Mouse (Mus musculus) ES-Bruce4 (cell line): ENCODE measurements around the gene Fjx1. TPM values are rescaled to one million over a fixed set of nuclear protein-coding genes. Genes with fewer than 3 reads are reported as not detected.

Experiments used
- H3K27ac ChIP-seq: 2 replicates; pipeline ENCODE4 v1.5.1; 2012; ENCODE audit warnings: low read length, inconsistent platforms; ENCODE audit not compliant: insufficient read depth
- H3K27me3 ChIP-seq: 2 replicates; pipeline ENCODE4 v1.6.1; 2012; ENCODE audit warnings: mild to moderate bottlenecking, low read length, inconsistent platforms; ENCODE audit not compliant: control insufficient read depth, poor library complexity, insufficient read depth, severe bottlenecking
- H3K36me3 ChIP-seq: 2 replicates; pipeline ENCODE4 v1.6.1; 2012; ENCODE audit warnings: inconsistent platforms, mild to moderate bottlenecking, low read length, moderate library complexity; ENCODE audit not compliant: control insufficient read depth, poor library complexity, insufficient read depth, severe bottlenecking
- H3K4me1 ChIP-seq: one replicate; pipeline ENCODE4 v1.8.1; 2011; ENCODE audit warnings: low read length; ENCODE audit not compliant: control insufficient read depth, insufficient read depth
- H3K4me3 ChIP-seq: 2 replicates; pipeline ENCODE4 v1.5.1; 2011; ENCODE audit warnings: low read depth, mild to moderate bottlenecking, low read length
- H3K9ac ChIP-seq: 2 replicates; pipeline ENCODE4 v1.6.1; 2012; ENCODE audit warnings: low read depth, mild to moderate bottlenecking, inconsistent platforms; ENCODE audit not compliant: poor library complexity, severe bottlenecking
- H3K9me3 ChIP-seq: replicated peaks from 2 replicates; pipeline ENCODE4 v1.6.1; 2012; ENCODE audit warnings: mild to moderate bottlenecking, low read length, inconsistent platforms; ENCODE audit not compliant: control insufficient read depth, poor library complexity, insufficient read depth, severe bottlenecking
- CTCF ChIP-seq: IDR thresholded peaks from one replicate; pipeline ENCODE4 v1.8.1; 2011; ENCODE audit warnings: low read depth, low read length
- EP300 ChIP-seq: IDR thresholded peaks from 2 replicates; pipeline ENCODE4 v1.6.1; 2011; ENCODE audit warnings: low read depth, low read length; ENCODE audit not compliant: insufficient read depth
- POLR2A ChIP-seq: IDR thresholded peaks from one replicate; pipeline ENCODE4 v1.8.1; 2011; ENCODE audit warnings: low read length; ENCODE audit not compliant: insufficient read depth
- polyA plus RNA-seq: library from polyadenylated mRNA; stranded (reverse); fragments of >200 nt; gene quantifications from 2 replicates; pipeline ENCODE4 v1.2.4, GENCODE M21; 2011; ENCODE audit warnings: low read depth; ENCODE audit not compliant: missing spikeins, insufficient read depth, insufficient read length

The Fjx1 gene
- polyA plus RNA-seq, 1 experiment = 1.9 TPM

GRCm38 (mm10) chr2:102463587-102464341, 11.5 kb upstream of the Fjx1 start:
- H3K36me3 ChIP-seq = no peaks in the 10 kb centered on the region
- H3K4me1 ChIP-seq = no peaks in the 10 kb centered on the region
- no peak overlapping the region for H3K27ac ChIP-seq
- TF ChIP-seq POLR2A = no peak
- TF ChIP-seq EP300 = no peak
- no peak for TF ChIP-seq CTCF
- H3K4me3 ChIP-seq = no peak overlapping the region
- no peak overlapping the region for H3K9ac ChIP-seq
- no peaks in the 10 kb centered on the region for H3K9me3 ChIP-seq
- H3K27me3 ChIP-seq = no peaks in the 10 kb centered on the region

- Histone ChIP-seq H3K27ac (no peak overlapping the region), H3K9ac (no peak overlapping the region), H3K36me3 (no peaks in the 10 kb centered on the region), H3K4me1 (no peaks in the 10 kb centered on the region), H3K27me3 (no peaks in the 10 kb centered on the region), H3K4me3 (no peak overlapping the region), H3K9me3 (no peaks in the 10 kb centered on the region)
- no peak for TF ChIP-seq POLR2A
- TF ChIP-seq CTCF = no peak
- TF ChIP-seq EP300 = no peak
These were observed 9.2 kb upstream of the Fjx1 start for GRCm38 (mm10) chr2:102461491-102461890.

GRCm38 (mm10) chr2:102455126-102455525, 2.8 kb upstream of the Fjx1 start:
- TF ChIP-seq POLR2A = no peak
- TF ChIP-seq CTCF = no peak
- no peak for TF ChIP-seq EP300
- Histone ChIP-seq H3K27me3 (no peaks in the 10 kb centered on the region), H3K27ac (no peak overlapping the region), H3K4me1 (no peaks in the 10 kb centered on the region), H3K4me3 (no peak overlapping the region), H3K9me3 (no peaks in the 10 kb centered on the region), H3K36me3 (no peaks in the 10 kb centered on the region), H3K9ac (no peak overlapping the region)

- no peak for TF ChIP-seq POLR2A
- TF ChIP-seq CTCF = no peak
- no peak for TF ChIP-seq EP300
- no peak overlapping the region for H3K4me3 ChIP-seq
- no peak overlapping the region for H3K27ac ChIP-seq
- H3K27me3 ChIP-seq = no peaks in the 10 kb centered on the region
- no peaks in the 10 kb centered on the region for H3K4me1 ChIP-seq
- no peak overlapping the region for H3K9ac ChIP-seq
- no peaks in the 10 kb centered on the region for H3K36me3 ChIP-seq
- no peaks in the 10 kb centered on the region for H3K9me3 ChIP-seq
These were observed 1.1 kb upstream of the Fjx1 start for GRCm38 (mm10) chr2:102453447-102453846.

- TF ChIP-seq CTCF = no peak
- TF ChIP-seq EP300 = no peak
- no peak for TF ChIP-seq POLR2A
- peak overlapping the region; percentile 87 for H3K9ac ChIP-seq
- H3K4me3 ChIP-seq = peak overlapping the region; percentile 64
- H3K4me1 ChIP-seq = no peaks in the 10 kb centered on the region
- H3K9me3 ChIP-seq = no peaks in the 10 kb centered on the region
- no peaks in the 10 kb centered on the region for H3K27me3 ChIP-seq
- H3K27ac ChIP-seq = no peak overlapping the region
- no peaks in the 10 kb centered on the region for H3K36me3 ChIP-seq
These were observed 1.3 kb downstream of the Fjx1 start for GRCm38 (mm10) chr2:102450761-102451670.
